ENCODE assay signal across 33 mouse cellular contexts in genomic region chrX:20307215-20307614, GRCm38 (mm10). TPM values are rescaled to one million over a fixed set of nuclear protein-coding genes. Genes with fewer than 3 reads are reported as not detected.
DNase-seq lines count a peak whose midpoint lies in the region; ATAC-seq and TF ChIP-seq lines count a peak whose summit lies in the region.
"Had no signal": no experiment of that assay in that cellular context is flagged by ENCODE, and none has a peak within 500 bp of the region (broad histone marks: within the 10 kb centered on the region; RNA-seq: fewer than 3 reads in every experiment).

No protein-coding gene starts in this region.

- TF ChIP-seq POLR2A in spleen, adult 2 months (IDR thresholded peaks at IDR 0.05; ENCODE audit: low read depth, low read length) = no peak
- no peak for TF ChIP-seq POLR2A in bone marrow macrophage, adult 2 months (IDR thresholded peaks at IDR 0.05; ENCODE audit: borderline replicate concordance, low read depth, low read length)

- 22% methylated on average over 3 of the region's 3 CpGs for WGBS in spleen, adult 2 months
- 31% methylated on average over 3 of the region's 3 CpGs for WGBS in midbrain, embryonic 14.5 days

- H3K9ac ChIP-seq in midbrain, embryonic 14.5 days (replicated peaks; ENCODE audit: low read length) = no peak overlapping the region
- H3K9ac ChIP-seq: embryonic facial prominence, embryonic 15.5 days; forebrain, embryonic 12.5 days; forebrain, postnatal 0 days; heart, embryonic 12.5 days; hindbrain, embryonic 15.5 days; kidney, embryonic 15.5 days; limb, embryonic 13.5 days; liver, embryonic 12.5 days; liver, postnatal 0 days; midbrain, embryonic 15.5 days had no signal

- H3K4me1 ChIP-seq in spleen, adult 2 months (ENCODE audit: control insufficient read depth, insufficient read depth, insufficient read length) = peaks cover 3% of the 10 kb centered on the region; the same call in 1 of the 2 replicates
- peaks cover 15% of the 10 kb centered on the region for H3K4me1 ChIP-seq in bone marrow macrophage, adult 2 months (ENCODE audit: control insufficient read depth, insufficient read depth, low read length)
- no peaks in the 10 kb centered on the region for H3K4me1 ChIP-seq in midbrain, embryonic 14.5 days (ENCODE audit: control insufficient read depth, insufficient read depth, low read length)
- H3K4me1 ChIP-seq: embryonic facial prominence, embryonic 10.5 days; embryonic facial prominence, embryonic 15.5 days; forebrain, embryonic 12.5 days; hindbrain, embryonic 15.5 days; kidney, embryonic 15.5 days; limb, embryonic 13.5 days; midbrain, embryonic 15.5 days had no signal

- H3K4me2 ChIP-seq in midbrain, embryonic 14.5 days (ENCODE audit: low read length) = no peak overlapping the region
- H3K4me2 ChIP-seq: embryonic facial prominence, embryonic 15.5 days; forebrain, embryonic 12.5 days; heart, embryonic 12.5 days; hindbrain, embryonic 15.5 days; kidney, embryonic 15.5 days; limb, embryonic 13.5 days; liver, embryonic 12.5 days; midbrain, embryonic 15.5 days had no signal

- peak; percentile 86 for ATAC-seq in megakaryocyte, adult 5-6 weeks (ENCODE audit: poor library complexity, severe bottlenecking)
- ATAC-seq in midbrain, embryonic 14.5 days (ENCODE audit: low FRiP score, low TSS enrichment) = no peak
- ATAC-seq: forebrain, postnatal 0 days; liver, embryonic 12.5 days; liver, postnatal 0 days; midbrain, embryonic 15.5 days had no signal

- no peak overlapping the region for H3K4me3 ChIP-seq in spleen, adult 2 months (ENCODE audit: extremely low read depth, insufficient read depth, insufficient read length)
- H3K4me3 ChIP-seq in bone marrow macrophage, adult 2 months (ENCODE audit: insufficient read depth, low read length) = no peak overlapping the region
- no peak overlapping the region for H3K4me3 ChIP-seq in midbrain, embryonic 14.5 days (replicated peaks; ENCODE audit: low read depth, low read length)
- H3K4me3 ChIP-seq: embryonic facial prominence, embryonic 10.5 days; embryonic facial prominence, embryonic 15.5 days; forebrain, embryonic 12.5 days; heart, embryonic 12.5 days; hindbrain, embryonic 15.5 days; kidney, embryonic 15.5 days; layer of hippocampus, adult 2 months; limb, embryonic 13.5 days; liver, embryonic 12.5 days; midbrain, embryonic 15.5 days had no signal

- H3K27me3 ChIP-seq in spleen, adult 2 months (ENCODE audit: control insufficient read depth, insufficient read depth, low read length) = no peaks in the 10 kb centered on the region
- H3K27me3 ChIP-seq in midbrain, embryonic 14.5 days (ENCODE audit: control insufficient read depth, insufficient read depth, low read length) = no peaks in the 10 kb centered on the region
- H3K27me3 ChIP-seq: embryonic facial prominence, embryonic 15.5 days; forebrain, embryonic 12.5 days; heart, embryonic 12.5 days; hindbrain, embryonic 15.5 days; kidney, embryonic 15.5 days; limb, embryonic 13.5 days; liver, embryonic 12.5 days; midbrain, embryonic 15.5 days had no signal

- H3K36me3 ChIP-seq in spleen, adult 2 months (ENCODE audit: control insufficient read depth, insufficient read depth, low read length) = no peaks in the 10 kb centered on the region
- H3K36me3 ChIP-seq in midbrain, embryonic 14.5 days (ENCODE audit: control insufficient read depth, insufficient read depth, low read length) = no peaks in the 10 kb centered on the region
- H3K36me3 ChIP-seq: embryonic facial prominence, embryonic 10.5 days; embryonic facial prominence, embryonic 15.5 days; forebrain, embryonic 12.5 days; G1E; heart, embryonic 12.5 days; hindbrain, embryonic 15.5 days; kidney, embryonic 15.5 days; limb, embryonic 13.5 days; liver, embryonic 12.5 days; midbrain, embryonic 15.5 days had no signal

- no peaks in the 10 kb centered on the region for H3K9me3 ChIP-seq in midbrain, embryonic 14.5 days (ENCODE audit: control insufficient read depth, low read length)
- H3K9me3 ChIP-seq: embryonic facial prominence, embryonic 10.5 days; embryonic facial prominence, embryonic 15.5 days; forebrain, embryonic 12.5 days; G1E; heart, embryonic 12.5 days; hindbrain, embryonic 15.5 days; kidney, embryonic 15.5 days; limb, embryonic 13.5 days; liver, embryonic 12.5 days; midbrain, embryonic 15.5 days had no signal

- peak in 1 of 2 experiments; percentile 62 for DNase-seq in spleen, adult 2 months (ENCODE audit: low read depth in 1 of 2, low spot score in 2 of 2)
- no peak for DNase-seq in spleen, postnatal 10 days (ENCODE audit: low spot score in 2 of 2)
- no peak for DNase-seq in liver
- DNase-seq in ovary, postnatal 14 days (ENCODE audit: low spot score) = no peak
- DNase-seq in midbrain, embryonic 14.5 days = no peak
- no peak for DNase-seq in adrenal gland, adult 2 months
- DNase-seq: adrenal gland, postnatal 25 days; cerebellum, adult 18-20 months; cerebellum, postnatal 14 days; forebrain, postnatal 0 days; gastrocnemius, postnatal 10 days; heart, adult 11 months; heart, postnatal 4 days; kidney, adult 18-20 months; kidney, postnatal 36 days; liver, postnatal 0 days; lung, postnatal 36 days; right cerebral cortex, adult 18-20 months; spleen, adult 18-20 months; thymus, postnatal 14 days had no signal

- TF ChIP-seq CTCF in spleen, adult 2 months (IDR thresholded peaks at IDR 0.05; ENCODE audit: extremely low read depth, insufficient read depth, insufficient read length, insufficient replicate concordance) = no peak
- no peak for TF ChIP-seq CTCF in bone marrow macrophage, adult 2 months (IDR thresholded peaks at IDR 0.05; ENCODE audit: low read depth, low read length)

- H3K27ac ChIP-seq in spleen, adult 2 months (ENCODE audit: insufficient read depth, low read length) = peak overlapping the region; percentile 78; the same call in 1 of the 2 replicates
- H3K27ac ChIP-seq in bone marrow macrophage, adult 2 months (ENCODE audit: insufficient read depth, low read depth, low read length) = peak overlapping the region; percentile 99
- no peak overlapping the region for H3K27ac ChIP-seq in midbrain, embryonic 14.5 days (replicated peaks; ENCODE audit: low read depth, low read length)
- H3K27ac ChIP-seq: embryonic facial prominence, embryonic 10.5 days; embryonic facial prominence, embryonic 15.5 days; forebrain, embryonic 12.5 days; hindbrain, embryonic 15.5 days; kidney, embryonic 15.5 days; layer of hippocampus, adult 2 months; limb, embryonic 13.5 days; liver, embryonic 12.5 days; midbrain, embryonic 15.5 days had no signal

RNA-seq across cellular contexts. Expression of gene Slc9a7, which starts 15.6 kb away (rescaled TPM):
- 15.7 and 17.6 TPM in 2 replicates for polyA plus RNA-seq in spleen, adult 2 months (2012; rRNA removed)
- 11.8 and 14.4 TPM in 2 replicates for polyA plus RNA-seq in bone marrow macrophage, adult 2 months (2012; ENCODE audit: insufficient read depth, insufficient read length, missing spikeins)
- total RNA-seq in megakaryocyte, adult 5-6 weeks (2015) = 7.3 and 8.6 TPM in 2 replicates
- 10.0 and 11.6 TPM in 2 replicates for total RNA-seq in megakaryocyte, adult 5-6 weeks (2017)
- polyA plus RNA-seq in midbrain, embryonic 14.5 days (2014; fragmentation: Nextera tagmentation; extraction: Ambion mirVana) = 11.1 and 12.2 TPM in 2 replicates
- total RNA-seq in adrenal gland, adult 2 months (2021) = 10 to 100 TPM; 16.6 to 35.5 TPM
- polyA plus RNA-seq in adrenal gland, adult 2 months (2012; rRNA removed) = 5.2 and 6.8 TPM in 2 replicates
- total RNA-seq: G1E had no signal
- polyA plus RNA-seq: G1E had no signal

RNA-seq across cellular contexts. Expression of gene Rp2, which starts 57.1 kb away (rescaled TPM):
- polyA plus RNA-seq in spleen, adult 2 months (2012; rRNA removed) = 8.0 and 8.6 TPM in 2 replicates
- polyA plus RNA-seq in bone marrow macrophage, adult 2 months (2012; ENCODE audit: insufficient read depth, insufficient read length, missing spikeins) = 103 and 104 TPM in 2 replicates
- 105 and 123 TPM in 2 replicates for total RNA-seq in megakaryocyte, adult 5-6 weeks (2015)
- 110 and 116 TPM in 2 replicates for total RNA-seq in megakaryocyte, adult 5-6 weeks (2017)
- 11.1 and 18.0 TPM in 2 replicates for polyA plus RNA-seq in midbrain, embryonic 14.5 days (2014; fragmentation: Nextera tagmentation; extraction: Ambion mirVana)
- total RNA-seq in adrenal gland, adult 2 months (2021) = 10 to 100 TPM in 1 of 2 experiments, 1 to 10 TPM in 1; 9.9 to 19.1 TPM
- 1.3 and 3.8 TPM in 2 replicates for polyA plus RNA-seq in adrenal gland, adult 2 months (2012; rRNA removed)
